ENCODE assay signal across 23 mouse cellular contexts in genomic region chr3:142113208-142113607, GRCm38 (mm10). TPM values are rescaled to one million over a fixed set of nuclear protein-coding genes. Genes with fewer than 3 reads are reported as not detected.
DNase-seq lines count a peak whose midpoint lies in the region; ATAC-seq and TF ChIP-seq lines count a peak whose summit lies in the region.
"Had no signal": no experiment of that assay in that cellular context is flagged by ENCODE, and none has a peak within 500 bp of the region (broad histone marks: within the 10 kb centered on the region; RNA-seq: fewer than 3 reads in every experiment).

No protein-coding gene starts in this region.

- no peak for TF ChIP-seq POLR2A in brain, embryonic 14.5 days (IDR thresholded peaks at IDR 0.05; ENCODE audit: borderline replicate concordance, extremely low read depth, insufficient read depth, insufficient read length, poor library complexity, severe bottlenecking)

- WGBS in hindbrain, postnatal 0 days: 54% methylated on average over 4 of the region's 4 CpGs
- WGBS in hindbrain, embryonic 13.5 days: 91% methylated on average over 4 of the region's 4 CpGs
- WGBS in kidney, embryonic 15.5 days: 75% methylated on average over 4 of the region's 4 CpGs

- H3K4me1 ChIP-seq in hindbrain, postnatal 0 days (ENCODE audit: insufficient read depth, low read length): no peaks in the 10 kb centered on the region
- H3K4me1 ChIP-seq in hindbrain, embryonic 13.5 days (replicated peaks): 0 out of 2 replicates have a peak, but pooled peaks cover 4% of the 10 kb centered on the region
- H3K4me1 ChIP-seq in kidney, embryonic 15.5 days: peaks cover 56% of the 10 kb centered on the region
- H3K4me1 ChIP-seq: embryonic facial prominence, embryonic 15.5 days; heart, embryonic 12.5 days; intestine, embryonic 15.5 days had no signal

- no peaks in the 10 kb centered on the region for H3K9me3 ChIP-seq in hindbrain, postnatal 0 days (ENCODE audit: low read length)
- H3K9me3 ChIP-seq in hindbrain, embryonic 13.5 days: no peaks in the 10 kb centered on the region
- H3K9me3 ChIP-seq in kidney, embryonic 15.5 days (replicated peaks): no peaks in the 10 kb centered on the region
- H3K9me3 ChIP-seq: embryonic facial prominence, embryonic 15.5 days; forebrain, embryonic 10.5 days; heart, embryonic 12.5 days; hindbrain, embryonic 10.5 days; intestine, embryonic 15.5 days had no signal

- no peak overlapping the region for H3K4me3 ChIP-seq in hindbrain, postnatal 0 days (ENCODE audit: low read length)
- no peak overlapping the region for H3K4me3 ChIP-seq in hindbrain, embryonic 13.5 days
- H3K4me3 ChIP-seq in kidney, embryonic 15.5 days (replicated peaks): no peak overlapping the region
- H3K4me3 ChIP-seq: embryonic facial prominence, embryonic 15.5 days; erythroblast, embryonic 14.5 days; forebrain, embryonic 10.5 days; gastrocnemius, adult 2 months; heart, embryonic 12.5 days; hindbrain, embryonic 10.5 days; intestine, embryonic 15.5 days had no signal

- no peaks in the 10 kb centered on the region for H3K27me3 ChIP-seq in hindbrain, postnatal 0 days (ENCODE audit: insufficient read depth, low read length)
- no peaks in the 10 kb centered on the region for H3K27me3 ChIP-seq in hindbrain, embryonic 13.5 days
- H3K27me3 ChIP-seq in kidney, embryonic 15.5 days: no peaks in the 10 kb centered on the region
- H3K27me3 ChIP-seq: CH12.LX; embryonic facial prominence, embryonic 15.5 days; intestine, embryonic 15.5 days; Patski had no signal

- ATAC-seq in cerebellum, adult (ENCODE audit: insufficient number of reproducible peaks, low FRiP score, low TSS enrichment): no peak
- peak; percentile 38; the same call in 1 of the 2 replicates for ATAC-seq in hindbrain, postnatal 0 days
- ATAC-seq in hindbrain, embryonic 13.5 days (ENCODE audit: low FRiP score): no peak
- ATAC-seq in kidney, embryonic 15.5 days (replicated peaks; ENCODE audit: low FRiP score): no peak
- ATAC-seq: activated CD4-positive, CD25-positive, alpha-beta regulatory T cell, adult 4 months; forebrain, embryonic 14.5 days; intestine, embryonic 15.5 days; Patski had no signal

- no peaks in the 10 kb centered on the region for H3K36me3 ChIP-seq in hindbrain, postnatal 0 days (ENCODE audit: insufficient read depth, low read length)
- no peaks in the 10 kb centered on the region for H3K36me3 ChIP-seq in hindbrain, embryonic 13.5 days
- no peaks in the 10 kb centered on the region for H3K36me3 ChIP-seq in kidney, embryonic 15.5 days
- H3K36me3 ChIP-seq: embryonic facial prominence, embryonic 15.5 days; forebrain, embryonic 10.5 days; heart, embryonic 12.5 days; hindbrain, embryonic 10.5 days; intestine, embryonic 15.5 days had no signal

- peak; percentile 73 to 85 for DNase-seq in cerebellum, postnatal 14 days
- peak; percentile 49 for DNase-seq in hindbrain, postnatal 0 days (ENCODE audit: low spot score)
- DNase-seq in kidney, postnatal 10 days: no peak
- peak; percentile 15 for DNase-seq in brain, embryonic 14.5 days (ENCODE audit: low read depth)
- DNase-seq: adrenal gland, postnatal 14 days; embryo, embryonic 11 days; gastrocnemius, adult 2 months; gastrocnemius, postnatal 25 days had no signal

- no peak overlapping the region for H3K9ac ChIP-seq in hindbrain, postnatal 0 days (replicated peaks; ENCODE audit: low read length)
- H3K9ac ChIP-seq in hindbrain, embryonic 13.5 days: no peak overlapping the region
- no peak overlapping the region for H3K9ac ChIP-seq in kidney, embryonic 15.5 days
- H3K9ac ChIP-seq: embryonic facial prominence, embryonic 15.5 days; heart, embryonic 12.5 days; intestine, embryonic 15.5 days had no signal

- TF ChIP-seq CTCF in hindbrain, postnatal 0 days (IDR thresholded peaks at IDR 0.05; ENCODE audit: low read depth): no peak
- TF ChIP-seq CTCF in brain, embryonic 14.5 days (IDR thresholded peaks at IDR 0.05; ENCODE audit: borderline replicate concordance, extremely low read depth, insufficient read depth, insufficient read length): no peak

- no peak overlapping the region for H3K4me2 ChIP-seq in hindbrain, postnatal 0 days (ENCODE audit: low read depth, low read length)
- no peak overlapping the region for H3K4me2 ChIP-seq in hindbrain, embryonic 13.5 days
- H3K4me2 ChIP-seq in kidney, embryonic 15.5 days: no peak overlapping the region
- H3K4me2 ChIP-seq: embryonic facial prominence, embryonic 15.5 days; heart, embryonic 12.5 days; intestine, embryonic 15.5 days had no signal

- H3K27ac ChIP-seq in hindbrain, postnatal 0 days: no peak overlapping the region
- no peak overlapping the region for H3K27ac ChIP-seq in hindbrain, embryonic 13.5 days
- H3K27ac ChIP-seq in kidney, embryonic 15.5 days: peak overlapping the region; percentile 54; the same call in 1 of the 2 replicates
- H3K27ac ChIP-seq: embryonic facial prominence, embryonic 15.5 days; forebrain, embryonic 10.5 days; gastrocnemius, adult 2 months; hindbrain, embryonic 10.5 days; intestine, embryonic 15.5 days had no signal

RNA-seq across cellular contexts. Expression of gene Bmpr1b, which starts 56.0 kb away (rescaled TPM):
- 9.7 and 13.0 TPM in 2 replicates for total RNA-seq in hindbrain, postnatal 0 days (2014; rRNA removed)
- 4.6 and 5.4 TPM in 2 replicates for polyA plus RNA-seq in hindbrain, postnatal 0 days (2015; fragmentation: Nextera tagmentation; extraction: Ambion mirVana)
- 3.4 and 3.9 TPM in 2 replicates for polyA plus RNA-seq in hindbrain, embryonic 13.5 days (2015; fragmentation: Nextera tagmentation; extraction: Ambion mirVana)
- polyA plus RNA-seq in kidney, embryonic 15.5 days (2015; fragmentation: Nextera tagmentation; extraction: Ambion mirVana): 8.1 and 8.5 TPM in 2 replicates
- 2.5 and 2.9 TPM in 2 replicates for polyA plus RNA-seq in brain, embryonic 14.5 days (2012; rRNA removed)
- total RNA-seq: common myeloid progenitor, adult 5-6 weeks; granulocyte monocyte progenitor cell, adult 5-6 weeks had no signal
- polyA plus RNA-seq: activated CD4-positive, CD25-positive, alpha-beta regulatory T cell, adult 4 months; erythroblast, embryonic 14.5 days; Patski had no signal
